Mouse (Mus musculus): ENCODE data around the gene Iqsec3.

GRCm38 (mm10) chr6:121341650-121342049 lies 131.8 kb downstream of the Iqsec3 start:
- no peak for TF ChIP-seq CTCF (IDR thresholded peaks at IDR 0.05; ENCODE audit: extremely low read depth, insufficient read length, insufficient replicate concordance, low read depth, low read length)
- TF ChIP-seq POLR2A (IDR thresholded peaks at IDR 0.05; ENCODE audit: low read depth, low read length): no peak

Data from small intestine, adult 2 months (tissue).